Mouse (Mus musculus): ENCODE results near the gene Cog5. TPM values are rescaled to one million over a fixed set of nuclear protein-coding genes. Genes with fewer than 3 reads are reported as not detected.
A peak's percentile ranks its signal among the peaks of the same experiment; 100 is the strongest.

Cog5 gene
- polyA plus RNA-seq, 1 experiment from 2014 or later, result 29.9 TPM

DNA sequence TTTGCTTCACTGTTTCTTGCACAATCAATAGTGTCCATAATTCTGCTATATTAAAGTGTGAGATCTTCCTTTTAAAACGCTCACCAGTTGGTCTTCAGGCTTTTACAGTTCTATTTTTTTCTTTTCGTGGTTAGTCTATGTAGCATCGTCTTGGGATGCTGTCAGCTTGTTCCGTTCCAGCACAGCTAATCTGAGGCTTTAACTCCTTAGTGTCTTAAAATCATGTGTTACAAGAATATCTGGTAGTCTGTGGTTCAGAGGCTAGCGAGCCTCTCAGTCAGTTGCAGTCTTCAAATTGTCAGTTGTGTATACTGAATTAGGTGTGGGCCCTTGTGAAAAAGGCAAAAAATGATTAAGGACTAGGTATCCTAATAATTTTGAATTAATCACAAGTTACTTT lies 57.6 kb downstream of the Cog5 start:
- H3K9ac ChIP-seq, result no peak overlapping the region
- no peaks in the 10 kb centered on the region for H3K36me3 ChIP-seq
- H3K4me3 ChIP-seq, result no peak overlapping the region
- no peaks in the 10 kb centered on the region for H3K4me1 ChIP-seq
- H3K27me3 ChIP-seq, result no peaks in the 10 kb centered on the region
- WGBS, result 37% methylated on average over 5 of the region's 5 CpGs
- H3K9me3 ChIP-seq, result no peaks in the 10 kb centered on the region
- ATAC-seq (ENCODE audit: insufficient number of reproducible peaks, low FRiP score, low TSS enrichment, low read depth), result no peak
- no peak overlapping the region for H3K27ac ChIP-seq
- H3K4me2 ChIP-seq, result no peak overlapping the region

GRCm38 (mm10) chr12:31712727-31713126 lies 58.1 kb downstream of the Cog5 start:
- Histone ChIP-seq H3K27ac (no peak overlapping the region), H3K9me3 (no peaks in the 10 kb centered on the region), H3K36me3 (no peaks in the 10 kb centered on the region), H3K9ac (no peak overlapping the region), H3K4me3 (no peak overlapping the region), H3K4me2 (no peak overlapping the region), H3K27me3 (no peaks in the 10 kb centered on the region), H3K4me1 (no peaks in the 10 kb centered on the region)
- WGBS, result 63% methylated on average over 4 of the region's 4 CpGs
- no peak for ATAC-seq (ENCODE audit: insufficient number of reproducible peaks, low FRiP score, low TSS enrichment, low read depth)

DNA sequence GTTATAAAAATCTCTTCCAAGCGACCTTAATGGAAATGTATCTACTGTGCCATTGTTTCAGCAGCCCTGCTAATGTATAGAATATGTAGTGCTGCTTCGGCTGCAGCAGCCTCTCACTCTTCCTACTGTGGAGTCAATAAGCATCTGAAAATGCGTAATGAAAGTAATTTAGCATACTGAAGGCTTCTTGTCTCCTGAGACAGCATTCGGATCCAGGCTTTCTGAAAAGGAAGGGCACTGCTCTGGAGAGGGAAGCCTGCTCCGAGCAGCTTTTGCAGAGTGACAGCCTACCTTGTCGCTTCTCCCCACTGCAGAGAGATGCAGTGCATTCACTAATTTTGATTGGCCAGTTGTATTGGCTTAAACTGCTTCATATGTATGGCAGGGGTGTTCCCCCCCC lies 58.9 kb downstream of the Cog5 start, which contains the start of gene Gpr22:
TSS of gene Gpr22 (minus strand) at position 348 of the 400 bp plus-strand sequence.
- H3K36me3 ChIP-seq, result no peaks in the 10 kb centered on the region
- 0 out of 2 replicates have a peak within 1 kb of the TSS, but pooled peaks have one; percentile 0 for H3K4me3 ChIP-seq
- H3K9ac ChIP-seq, result no peak within 1 kb of the TSS
- H3K27ac ChIP-seq, result no peak within 1 kb of the TSS
- 23% methylated on average over 6 of the region's 6 CpGs for WGBS
- no peak within 1 kb of the TSS for H3K4me2 ChIP-seq
- no peak for ATAC-seq (ENCODE audit: insufficient number of reproducible peaks, low FRiP score, low TSS enrichment, low read depth)
- H3K27me3 ChIP-seq, result no peaks in the 10 kb centered on the region
- H3K9me3 ChIP-seq, result no peaks in the 10 kb centered on the region
- H3K4me1 ChIP-seq, result no peaks in the 10 kb centered on the region

DNA sequence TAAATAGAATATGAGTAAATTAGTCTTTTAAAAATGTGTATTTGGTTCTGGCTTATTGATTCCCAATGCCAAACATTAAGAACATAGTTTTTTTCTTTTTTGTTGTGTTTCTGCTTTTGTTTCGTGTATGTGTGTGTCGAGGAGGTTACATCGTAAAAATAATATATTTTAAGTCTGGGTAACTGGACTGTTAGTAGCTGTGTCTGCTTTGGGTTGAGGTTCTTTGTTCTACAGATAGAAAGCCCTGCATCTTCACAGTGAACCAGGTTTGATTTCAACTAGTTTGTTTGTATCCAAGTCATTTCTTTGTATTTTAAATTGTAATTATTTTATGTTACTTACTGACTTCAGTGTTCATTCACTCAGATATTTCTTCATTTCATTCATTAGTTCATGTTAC lies 59.4 kb downstream of the Cog5 start:
- Histone ChIP-seq H3K4me1 (no peaks in the 10 kb centered on the region), H3K4me3 (no peak overlapping the region), H3K9ac (no peak overlapping the region), H3K9me3 (no peaks in the 10 kb centered on the region), H3K27ac (no peak overlapping the region), H3K36me3 (no peaks in the 10 kb centered on the region), H3K27me3 (no peaks in the 10 kb centered on the region), H3K4me2 (no peak overlapping the region)
- WGBS, result 59% methylated on average over 3 of the region's 3 CpGs
- ATAC-seq (ENCODE audit: insufficient number of reproducible peaks, low FRiP score, low TSS enrichment, low read depth), result no peak

GRCm38 (mm10) chr12:31719586-31720275 lies 65.1 kb downstream of the Cog5 start:
- no peak overlapping the region for H3K4me3 ChIP-seq
- no peaks in the 10 kb centered on the region for H3K4me1 ChIP-seq
- 91% methylated on average over 1 of the region's 1 CpGs for WGBS
- no peaks in the 10 kb centered on the region for H3K9me3 ChIP-seq
- no peaks in the 10 kb centered on the region for H3K36me3 ChIP-seq
- H3K4me2 ChIP-seq, result no peak overlapping the region
- H3K27ac ChIP-seq, result no peak overlapping the region
- no peak overlapping the region for H3K9ac ChIP-seq
- no peaks in the 10 kb centered on the region for H3K27me3 ChIP-seq
- ATAC-seq (ENCODE audit: insufficient number of reproducible peaks, low FRiP score, low TSS enrichment, low read depth), result no peak

DNA sequence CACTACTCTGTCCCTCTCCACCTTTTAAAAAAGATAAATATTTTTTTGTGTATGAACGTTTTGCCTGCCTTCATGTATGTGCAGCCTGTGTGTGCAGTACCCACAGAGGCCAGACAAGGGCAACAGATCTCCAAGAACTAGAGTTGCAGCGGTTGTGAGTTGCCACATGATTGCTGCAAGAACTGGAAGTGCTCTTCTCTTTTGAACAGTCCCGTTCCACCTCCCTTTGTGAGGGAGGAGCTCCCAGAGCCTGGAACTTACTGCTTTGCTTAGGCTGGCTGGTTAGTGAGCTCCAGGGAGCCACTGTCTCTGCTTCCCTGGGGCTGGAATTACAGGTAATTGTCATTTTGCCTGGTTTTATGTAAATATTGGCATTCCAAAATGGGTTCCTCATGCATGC lies 69.9 kb downstream of the Cog5 start:
- Histone ChIP-seq H3K36me3 (no peaks in the 10 kb centered on the region), H3K4me1 (no peaks in the 10 kb centered on the region), H3K4me3 (no peak overlapping the region), H3K27ac (no peak overlapping the region), H3K4me2 (no peak overlapping the region), H3K9me3 (no peaks in the 10 kb centered on the region), H3K9ac (no peak overlapping the region), H3K27me3 (no peaks in the 10 kb centered on the region)
- ATAC-seq (ENCODE audit: insufficient number of reproducible peaks, low FRiP score, low TSS enrichment, low read depth), result no peak
- WGBS, result 89% methylated on average over 3 of the region's 3 CpGs

DNA sequence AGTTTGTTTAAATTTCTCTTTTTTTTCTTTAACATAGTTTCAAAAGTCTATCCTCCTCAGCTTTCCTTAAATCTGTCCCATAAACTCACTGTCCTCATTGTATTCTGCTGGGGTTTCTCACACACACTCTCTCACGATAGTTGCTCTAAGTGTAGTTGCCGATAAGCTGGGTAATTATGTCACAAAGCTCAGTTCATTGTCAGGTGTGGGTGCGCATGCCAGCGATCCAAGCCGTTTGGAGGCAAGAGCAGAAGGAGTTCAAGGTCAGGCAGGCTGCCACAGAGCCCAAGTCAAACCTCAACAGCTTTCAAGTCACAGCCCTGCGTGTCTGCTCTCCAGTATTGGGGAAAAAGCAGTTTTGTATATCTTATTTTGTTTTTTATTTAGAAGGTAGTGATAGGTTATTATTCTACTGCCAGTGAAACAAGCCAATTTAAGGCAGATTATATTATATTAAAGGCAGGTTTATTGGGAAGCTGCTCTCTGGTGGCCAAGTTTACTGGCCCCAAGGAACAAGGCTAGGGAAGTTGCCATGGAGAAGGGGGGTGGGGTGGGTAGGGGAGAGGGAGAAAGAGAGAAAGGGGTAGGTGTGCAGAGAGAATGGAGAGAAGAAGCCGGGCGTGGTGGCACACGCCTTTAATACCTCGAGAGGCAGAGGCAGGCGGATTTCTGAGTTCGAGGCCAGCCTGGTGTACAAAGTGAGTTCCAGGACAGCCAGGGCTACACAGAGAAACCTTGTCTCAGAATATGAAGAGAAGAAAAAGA lies 71.0 kb downstream of the Cog5 start:
- no peak for ATAC-seq (ENCODE audit: insufficient number of reproducible peaks, low FRiP score, low TSS enrichment, low read depth)
- H3K27me3 ChIP-seq, result no peaks in the 10 kb centered on the region
- no peaks in the 10 kb centered on the region for H3K36me3 ChIP-seq

DNA sequence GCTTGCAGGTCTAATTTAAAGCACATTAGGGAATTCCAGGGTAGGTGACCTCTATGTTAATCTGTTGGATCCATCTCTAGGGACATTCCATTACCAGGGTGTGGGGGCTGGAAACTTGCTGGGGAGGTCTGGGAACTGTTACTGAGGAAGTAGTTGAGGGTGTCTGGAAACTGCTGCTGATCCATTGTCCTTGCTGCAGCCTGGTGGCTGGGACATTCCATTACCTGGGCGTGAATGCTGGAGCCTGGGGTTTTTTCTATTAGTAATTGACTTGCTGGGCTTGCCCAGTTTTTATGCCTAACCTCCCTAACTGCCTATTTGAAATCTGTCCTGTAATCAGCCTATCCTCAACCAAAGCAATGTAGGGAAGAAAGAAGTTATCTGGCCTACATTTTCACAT lies 72.0 kb downstream of the Cog5 start:
- Histone ChIP-seq H3K27me3 (no peaks in the 10 kb centered on the region), H3K9ac (no peak overlapping the region), H3K4me3 (no peak overlapping the region), H3K36me3 (no peaks in the 10 kb centered on the region), H3K9me3 (no peaks in the 10 kb centered on the region), H3K4me1 (no peaks in the 10 kb centered on the region), H3K27ac (no peak overlapping the region), H3K4me2 (no peak overlapping the region)
- WGBS, result 52% methylated on average over 1 of the region's 1 CpGs
- ATAC-seq (ENCODE audit: insufficient number of reproducible peaks, low FRiP score, low TSS enrichment, low read depth), result no peak

More for the DNA sequence above, 71.0 kb downstream of the Cog5 start:
- H3K4me2 ChIP-seq, result no peak overlapping the region
- 69% methylated on average over 12 of the region's 12 CpGs for WGBS
- H3K27ac ChIP-seq, result no peak overlapping the region
- H3K9me3 ChIP-seq, result no peaks in the 10 kb centered on the region
- H3K9ac ChIP-seq, result no peak overlapping the region
- H3K4me3 ChIP-seq, result no peak overlapping the region
- H3K4me1 ChIP-seq, result no peaks in the 10 kb centered on the region

DNA sequence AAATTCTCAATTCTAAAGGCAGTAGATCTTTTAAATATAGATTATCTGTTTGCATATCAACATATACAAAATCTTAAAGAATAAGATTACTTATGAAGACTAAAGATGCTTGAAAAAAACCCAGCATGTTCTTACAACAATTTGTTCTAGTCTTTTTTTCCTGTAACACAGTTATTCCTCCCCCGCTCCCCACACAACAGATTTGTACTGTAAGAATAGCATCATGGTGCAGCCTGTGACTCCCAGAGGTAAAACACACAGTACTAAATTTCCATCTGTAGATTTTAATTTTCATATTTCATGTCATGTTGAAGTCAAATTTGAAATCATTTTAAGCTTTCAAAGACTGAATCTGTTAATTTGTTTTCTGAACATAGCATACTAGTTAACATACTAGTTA lies 75.5 kb downstream of the Cog5 start:
- H3K4me3 ChIP-seq, result no peak overlapping the region
- H3K4me1 ChIP-seq, result no peaks in the 10 kb centered on the region
- H3K36me3 ChIP-seq, result no peaks in the 10 kb centered on the region
- no peaks in the 10 kb centered on the region for H3K9me3 ChIP-seq
- WGBS, result 90% methylated on average over 1 of the region's 1 CpGs
- H3K4me2 ChIP-seq, result no peak overlapping the region
- no peak overlapping the region for H3K27ac ChIP-seq
- no peak for ATAC-seq (ENCODE audit: insufficient number of reproducible peaks, low FRiP score, low TSS enrichment, low read depth)
- no peak overlapping the region for H3K9ac ChIP-seq
- no peaks in the 10 kb centered on the region for H3K27me3 ChIP-seq

DNA sequence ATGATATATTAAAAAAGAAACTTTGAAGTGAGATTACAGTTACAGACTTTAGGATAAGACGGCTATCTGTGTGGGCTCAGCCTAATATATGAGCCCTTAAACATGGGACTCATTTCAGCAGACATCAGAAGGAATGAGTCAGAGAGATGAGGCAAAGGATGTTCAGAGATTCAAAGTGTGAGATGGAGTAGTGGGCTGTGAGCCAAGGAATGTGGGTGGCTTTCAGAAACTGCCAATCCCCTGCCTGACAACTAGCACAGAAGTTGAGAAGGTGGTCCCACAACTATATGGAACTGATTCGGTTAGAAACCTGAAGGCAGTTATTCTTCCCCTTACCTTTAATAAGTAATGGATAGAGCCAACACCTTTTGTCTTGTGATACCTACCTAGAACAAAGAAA lies 79.9 kb downstream of the Cog5 start:
- Histone ChIP-seq H3K9me3 (no peaks in the 10 kb centered on the region), H3K4me1 (no peaks in the 10 kb centered on the region), H3K27ac (no peak overlapping the region), H3K4me2 (no peak overlapping the region), H3K4me3 (no peak overlapping the region), H3K36me3 (no peaks in the 10 kb centered on the region), H3K27me3 (no peaks in the 10 kb centered on the region), H3K9ac (no peak overlapping the region)
- ATAC-seq (ENCODE audit: insufficient number of reproducible peaks, low FRiP score, low TSS enrichment, low read depth), result no peak
- 65% methylated on average over 2 of the region's 2 CpGs for WGBS

- no peak overlapping the region for H3K9ac ChIP-seq
- H3K4me2 ChIP-seq, result no peak overlapping the region
- H3K36me3 ChIP-seq, result 0 out of 2 replicates have a peak, but pooled peaks cover 2% of the 10 kb centered on the region
- no peaks in the 10 kb centered on the region for H3K9me3 ChIP-seq
- H3K4me1 ChIP-seq, result no peaks in the 10 kb centered on the region
- H3K4me3 ChIP-seq, result no peak overlapping the region
- H3K27me3 ChIP-seq, result no peaks in the 10 kb centered on the region
- no peak for ATAC-seq (ENCODE audit: insufficient number of reproducible peaks, low FRiP score, low TSS enrichment, low read depth)
- 88% methylated on average over 8 of the region's 8 CpGs for WGBS
- no peak overlapping the region for H3K27ac ChIP-seq
Measured at GRCm38 (mm10) chr12:31747301-31747700, 92.6 kb downstream of the Cog5 start.

DNA sequence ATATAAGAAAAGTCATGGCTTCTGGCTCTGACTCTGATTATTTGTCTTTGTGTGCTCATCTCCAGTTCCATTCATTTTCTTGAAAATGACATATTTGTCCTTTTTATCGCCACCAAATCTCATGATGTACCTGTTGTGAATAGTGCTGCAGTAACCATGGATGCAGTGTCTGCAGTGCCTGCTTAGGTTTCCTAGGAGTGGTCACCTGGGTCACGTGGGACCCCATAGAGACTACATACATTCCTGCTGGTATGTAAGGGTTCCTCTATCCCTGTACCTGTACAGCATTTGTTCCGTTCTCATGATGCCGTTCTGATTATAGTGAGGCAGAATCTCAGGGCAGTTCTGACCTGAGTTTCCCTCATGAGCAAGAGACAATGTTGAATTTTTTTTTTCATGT lies 95.2 kb downstream of the Cog5 start:
- Histone ChIP-seq H3K4me2 (no peak overlapping the region), H3K36me3 (0 out of 2 replicates have a peak, but pooled peaks cover 2% of the 10 kb centered on the region), H3K9me3 (no peaks in the 10 kb centered on the region), H3K4me1 (no peaks in the 10 kb centered on the region), H3K27ac (no peak overlapping the region), H3K4me3 (no peak overlapping the region), H3K27me3 (no peaks in the 10 kb centered on the region), H3K9ac (no peak overlapping the region)
- 93% methylated on average over 4 of the region's 4 CpGs for WGBS
- no peak for ATAC-seq (ENCODE audit: insufficient number of reproducible peaks, low FRiP score, low TSS enrichment, low read depth)
